Mouse (Mus musculus) kidney, postnatal 0 days (tissue): ENCODE measurements at regions not wholly inside any gene's neighbourhood (a gene's known extent, or its start where the extent isn't known, plus 50 kb on each side); places are given as distances from the start of the nearest gene placed in this dataset.

Experiments
- ATAC-seq: fragments of 200-750 bp; cut with Nextera tagmentation; replicated peaks from 2 replicates; pipeline ENCODE4 v1.8.0; 2017; ENCODE audit warnings: low read depth, moderate number of reproducible peaks, moderate TSS enrichment, moderate library complexity; ENCODE audit not compliant: low FRiP score
- DNase-seq: peaks from one replicate; pipeline ENCODE4 v3.0.0-alpha.2; 2016; ENCODE audit warnings: low spot score
- H3K27ac ChIP-seq: fragments of 300-500 bp; sonication (generic); 2 replicates; pipeline ENCODE4 v1.5.1; 2014; ENCODE audit warnings: mild to moderate bottlenecking
- H3K27me3 ChIP-seq: fragments of 300-500 bp; sonication (generic); 2 replicates; pipeline ENCODE4 v1.6.1; 2014; ENCODE audit warnings: low read length, mixed read lengths; ENCODE audit not compliant: insufficient read depth
- H3K36me3 ChIP-seq: fragments of 300-500 bp; sonication (generic); 2 replicates; pipeline ENCODE4 v1.6.1; 2014; ENCODE audit warnings: low read length, mixed read lengths; ENCODE audit not compliant: insufficient read depth
- H3K4me1 ChIP-seq: fragments of 300-500 bp; sonication (generic); replicated peaks from 2 replicates; pipeline ENCODE4 v1.6.1; 2014; ENCODE audit warnings: antibody characterized with exemption, low read length, mixed read lengths; ENCODE audit not compliant: insufficient read depth
- H3K4me2 ChIP-seq: fragments of 300-500 bp; sonication (generic); 2 replicates; pipeline ENCODE4 v1.6.1; 2014; ENCODE audit warnings: mild to moderate bottlenecking, low read length, moderate library complexity, mixed read lengths
- H3K4me3 ChIP-seq: fragments of 300-500 bp; sonication (generic); replicated peaks from 2 replicates; pipeline ENCODE4 v1.5.1; 2014; ENCODE audit warnings: low read depth, low read length
- H3K9ac ChIP-seq: fragments of 300-500 bp; sonication (generic); 2 replicates; pipeline ENCODE4 v1.6.1; 2014; ENCODE audit warnings: low read depth, low read length
- H3K9me3 ChIP-seq: fragments of 300-500 bp; sonication (generic); replicated peaks from 2 replicates; pipeline ENCODE4 v1.6.1; 2016; ENCODE audit warnings: low read length, inconsistent platforms, mixed read lengths
- CTCF ChIP-seq: IDR thresholded peaks from 2 replicates; pipeline ENCODE4 v1.5.1; 2016; ENCODE audit warnings: antibody characterized with exemption, low read depth, mild to moderate bottlenecking, moderate library complexity
- WGBS: fragments of 180-500 bp; shearing (Covaris S2); extraction: QIAGEN DNeasy Blood & Tissue Kit; methylation state at CpG from one replicate; pipeline ENCODE4 v1.1.7; 2014; 5-methylcytosine and 5-hydroxymethylcytosine counted together

DNA sequence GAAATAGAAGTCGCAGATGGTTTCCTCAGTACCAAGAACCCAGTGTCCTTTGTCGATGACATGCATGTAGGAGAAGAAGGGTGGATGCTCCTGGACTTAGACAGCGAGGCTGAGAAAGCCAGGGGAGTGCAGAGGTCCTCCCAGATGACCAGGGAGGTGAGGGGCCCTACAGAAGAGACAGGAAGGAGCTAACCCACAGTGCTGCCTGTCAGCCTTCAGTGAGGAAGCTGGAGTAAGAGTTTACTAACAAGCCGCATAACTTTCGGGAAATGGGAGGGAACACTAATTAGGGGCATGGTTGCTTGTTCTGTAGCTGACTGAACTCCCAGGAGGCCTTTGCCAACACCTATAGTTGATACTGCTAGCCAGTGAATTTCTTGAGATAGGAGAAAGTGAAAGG lies 114.5 kb downstream of the Irs2 start:
- Histone ChIP-seq H3K4me2 (no peak overlapping the region), H3K9ac (no peak overlapping the region), H3K36me3 (no peaks in the 10 kb centered on the region), H3K4me1 (no peaks in the 10 kb centered on the region), H3K27ac (no peak overlapping the region), H3K9me3 (no peaks in the 10 kb centered on the region), H3K4me3 (no peak overlapping the region), H3K27me3 (no peaks in the 10 kb centered on the region)
- 68% methylated on average over 5 of the region's 5 CpGs for WGBS
- no peak for TF ChIP-seq CTCF
- ATAC-seq (no peak), DNase-seq (no peak)

- Histone ChIP-seq H3K36me3 (no peaks in the 10 kb centered on the region), H3K9me3 (no peaks in the 10 kb centered on the region), H3K4me1 (no peaks in the 10 kb centered on the region), H3K4me2 (no peak overlapping the region), H3K9ac (no peak overlapping the region), H3K4me3 (no peak overlapping the region), H3K27ac (no peak overlapping the region), H3K27me3 (no peaks in the 10 kb centered on the region)
- TF ChIP-seq CTCF, result no peak
- ATAC-seq (no peak), DNase-seq (no peak)
- WGBS, result 90% methylated on average over 2 of the region's 2 CpGs
Measured at GRCm38 (mm10) chr8:10891906-10892305, 116.4 kb downstream of the Irs2 start.

DNA sequence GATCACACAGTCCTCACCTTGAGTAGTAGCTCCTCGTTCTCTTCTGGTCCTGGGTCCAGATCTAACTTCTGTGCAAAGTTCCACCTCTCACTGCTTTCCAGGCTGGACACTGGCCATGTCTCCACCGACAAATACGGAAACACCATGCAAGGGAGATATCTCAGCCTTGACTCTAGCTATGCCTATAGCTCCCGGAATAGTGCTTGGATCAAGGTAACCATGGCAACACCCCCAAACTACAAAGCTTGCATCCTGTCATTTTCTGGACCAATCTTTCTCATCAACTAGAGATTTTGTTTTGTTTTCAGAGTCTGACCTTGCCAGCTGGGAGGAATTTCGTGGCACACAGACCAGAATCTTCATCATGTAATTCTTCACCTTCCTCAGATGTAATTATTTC lies 116.8 kb downstream of the Irs2 start:
- no peak overlapping the region for H3K4me3 ChIP-seq
- ATAC-seq, result no peak

DNA sequence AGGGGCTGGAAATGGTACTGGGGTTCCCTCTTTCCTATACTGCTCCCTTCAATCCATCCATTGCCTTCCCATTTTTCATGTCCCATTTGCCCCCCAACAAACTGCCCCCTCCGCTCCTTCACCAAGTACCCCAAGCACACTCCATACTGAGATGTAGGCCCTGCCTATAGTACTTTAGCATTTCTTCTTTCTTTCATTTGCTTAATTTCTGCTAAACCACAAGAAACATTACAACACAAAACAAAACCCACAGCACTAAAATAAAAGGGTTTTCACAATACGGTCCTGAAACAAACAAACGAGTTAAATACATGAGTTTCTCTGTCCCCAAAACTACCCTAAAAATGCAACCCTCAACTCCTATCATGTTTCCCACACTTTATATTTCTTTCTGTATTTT lies 122.8 kb downstream of the Irs2 start:
- WGBS, result 93% methylated on average over 3 of the region's 3 CpGs
- DNase-seq (no peak), ATAC-seq (no peak)

More for the DNA sequence above, 116.8 kb downstream of the Irs2 start:
- H3K36me3 ChIP-seq, result no peaks in the 10 kb centered on the region
- H3K4me1 ChIP-seq, result no peaks in the 10 kb centered on the region
- no peak for TF ChIP-seq CTCF
- 86% methylated on average over 5 of the region's 5 CpGs for WGBS
- no peaks in the 10 kb centered on the region for H3K27me3 ChIP-seq
- H3K9ac ChIP-seq, result no peak overlapping the region
- H3K4me2 ChIP-seq, result no peak overlapping the region
- H3K9me3 ChIP-seq, result no peaks in the 10 kb centered on the region
- no peak for DNase-seq
- no peak overlapping the region for H3K27ac ChIP-seq

DNA sequence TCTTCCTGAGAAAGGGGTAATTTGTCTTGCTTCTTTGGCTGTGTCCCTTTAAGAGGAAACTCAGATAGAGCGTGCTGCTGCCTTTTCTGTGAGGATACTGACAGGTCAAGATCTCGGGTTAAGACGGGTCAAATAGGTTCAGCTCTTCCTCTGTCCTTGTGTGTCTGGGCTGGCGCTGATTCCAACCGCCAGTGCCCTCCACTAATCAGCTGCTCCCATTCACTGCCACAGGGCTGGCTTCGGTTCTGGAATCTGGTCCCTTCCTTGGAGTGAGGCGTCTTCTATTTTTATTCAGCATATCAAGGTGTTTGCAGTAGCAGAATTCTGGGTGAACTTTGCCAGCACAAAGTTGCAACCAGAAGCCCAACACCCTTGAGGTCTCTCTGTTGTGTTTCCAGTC lies 124.8 kb downstream of the Irs2 start:
- Histone ChIP-seq H3K4me2 (no peak overlapping the region), H3K27ac (no peak overlapping the region), H3K27me3 (no peaks in the 10 kb centered on the region), H3K4me3 (no peak overlapping the region), H3K9me3 (no peaks in the 10 kb centered on the region), H3K9ac (no peak overlapping the region), H3K4me1 (no peaks in the 10 kb centered on the region), H3K36me3 (no peaks in the 10 kb centered on the region)
- TF ChIP-seq CTCF, result no peak
- ATAC-seq, result no peak
- WGBS, result 72% methylated on average over 7 of the region's 7 CpGs
- DNase-seq, result no peak

More for the DNA sequence above, 122.8 kb downstream of the Irs2 start:
- Histone ChIP-seq H3K4me2 (no peak overlapping the region), H3K36me3 (no peaks in the 10 kb centered on the region), H3K27ac (no peak overlapping the region), H3K27me3 (no peaks in the 10 kb centered on the region), H3K4me3 (no peak overlapping the region), H3K9ac (no peak overlapping the region), H3K4me1 (no peaks in the 10 kb centered on the region), H3K9me3 (no peaks in the 10 kb centered on the region)
- no peak for TF ChIP-seq CTCF

DNA sequence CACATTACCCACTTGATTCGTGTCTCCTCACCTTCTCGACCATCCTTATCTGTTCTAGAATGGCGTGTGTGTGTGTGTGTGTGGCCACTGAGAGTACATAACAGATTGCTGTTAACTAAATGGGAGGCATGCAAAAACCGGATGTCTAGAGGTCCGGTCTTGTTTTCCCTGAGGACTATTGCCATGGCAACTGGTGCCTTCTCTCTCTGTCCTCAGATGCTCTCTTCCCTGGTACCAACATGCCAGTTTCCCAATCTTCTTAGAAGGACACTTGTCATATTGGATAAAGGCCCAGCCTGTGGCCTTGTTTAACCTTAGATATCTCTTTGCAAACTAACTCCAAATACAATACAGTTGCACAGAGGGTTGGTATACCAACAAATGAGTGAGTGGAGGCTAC lies 125.9 kb downstream of the Irs2 start:
- 78% methylated on average over 5 of the region's 5 CpGs for WGBS
- TF ChIP-seq CTCF, result no peak
- Histone ChIP-seq H3K27me3 (no peaks in the 10 kb centered on the region), H3K36me3 (no peaks in the 10 kb centered on the region), H3K27ac (no peak overlapping the region), H3K9me3 (no peaks in the 10 kb centered on the region), H3K4me2 (no peak overlapping the region), H3K4me3 (no peak overlapping the region), H3K9ac (no peak overlapping the region), H3K4me1 (no peaks in the 10 kb centered on the region)
- no peak for ATAC-seq
- no peak for DNase-seq

DNA sequence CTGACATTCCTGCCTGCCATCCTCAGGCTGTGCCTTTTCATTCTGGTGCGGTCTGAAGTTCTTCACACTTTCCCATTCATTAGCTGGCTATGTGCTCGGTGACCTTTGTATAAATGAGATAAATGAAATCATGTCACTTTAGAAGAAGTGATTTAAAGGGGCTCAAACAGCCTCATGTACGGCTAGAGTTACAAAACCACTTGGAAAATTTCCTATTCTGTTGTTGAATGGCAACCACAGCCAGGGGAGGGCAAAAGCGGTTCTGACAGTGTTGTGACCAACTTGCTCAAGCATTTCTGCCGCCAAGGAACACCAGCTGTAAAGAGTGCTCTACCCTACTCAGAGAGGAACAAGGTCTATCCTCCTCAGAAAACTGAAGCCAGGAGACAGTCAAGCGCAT lies 128.4 kb downstream of the Irs2 start:
- DNase-seq, result no peak
- 55% methylated on average over 6 of the region's 6 CpGs for WGBS
- H3K9ac ChIP-seq, result no peak overlapping the region
- no peak overlapping the region for H3K27ac ChIP-seq
- ATAC-seq, result no peak
- no peaks in the 10 kb centered on the region for H3K36me3 ChIP-seq
- H3K27me3 ChIP-seq, result no peaks in the 10 kb centered on the region
- H3K4me2 ChIP-seq, result no peak overlapping the region
- no peaks in the 10 kb centered on the region for H3K4me1 ChIP-seq
- no peaks in the 10 kb centered on the region for H3K9me3 ChIP-seq
- no peak overlapping the region for H3K4me3 ChIP-seq
- no peak for TF ChIP-seq CTCF
